Mouse (Mus musculus) MEL (cell line): ENCODE results near the gene Glra1.

Source experiments
- CHD2 ChIP-seq: IDR thresholded peaks from 2 replicates; pipeline ENCODE4 v1.6.1; 2011; ENCODE audit warnings: low read length, improper control_type of control experiment
- CTCF ChIP-seq, 3 experiments: IDR thresholded peaks in 2 of 3; conservative IDR thresholded peaks in 1 of 3; 2 replicates each; pipeline ENCODE4 v1.5.1; 2011 to 2012; ENCODE audit warnings: low read length in 3 of 3, low read depth in 2 of 3, mild to moderate bottlenecking in 2 of 3, improper control_type of control experiment in 1 of 3, inconsistent platforms in 1 of 3, mixed read lengths in 1 of 3, moderate library complexity in 1 of 3; ENCODE audit not compliant: control insufficient read depth in 1 of 3, insufficient read depth in 1 of 3, poor library complexity in 1 of 3, severe bottlenecking in 1 of 3
- GATA1 ChIP-seq: IDR thresholded peaks from 2 replicates; pipeline ENCODE4 v1.6.1; 2011; ENCODE audit warnings: low read depth, low read length, improper control_type of control experiment
- HCFC1 ChIP-seq: IDR thresholded peaks from 2 replicates; pipeline ENCODE4 v1.6.1; 2012; ENCODE audit warnings: low read depth, mild to moderate bottlenecking, inconsistent platforms, low read length, improper control_type of control experiment, moderate library complexity
- MXI1 ChIP-seq: IDR thresholded peaks from 2 replicates; pipeline ENCODE4 v1.6.1; 2011; ENCODE audit warnings: mild to moderate bottlenecking, low read depth, low read length, improper control_type of control experiment
- POLR2A ChIP-seq, 2 experiments: IDR thresholded peaks; 2 replicates each; pipeline ENCODE4 v1.6.1; 2011 to 2012; ENCODE audit warnings: low read length in 2 of 2, mild to moderate bottlenecking in 2 of 2, control low read depth in 1 of 2, improper control_type of control experiment in 1 of 2, low read depth in 1 of 2, moderate library complexity in 1 of 2; ENCODE audit not compliant: control insufficient read depth in 1 of 2, insufficient read depth in 1 of 2, poor library complexity in 1 of 2
- POLR2AphosphoS2 ChIP-seq: IDR thresholded peaks from 2 replicates; pipeline ENCODE4 v1.6.1; 2011; ENCODE audit warnings: low read length, improper control_type of control experiment
- RAD21 ChIP-seq: IDR thresholded peaks from 2 replicates; pipeline ENCODE4 v1.6.1; 2011; ENCODE audit warnings: mild to moderate bottlenecking, low read depth, low read length, improper control_type of control experiment
- SMC3 ChIP-seq: IDR thresholded peaks from 2 replicates; pipeline ENCODE4 v1.6.1; 2011; ENCODE audit warnings: low read depth, low read length, improper control_type of control experiment
- TBP ChIP-seq: IDR thresholded peaks from 2 replicates; pipeline ENCODE4 v1.8.0; 2011; ENCODE audit warnings: low read depth, low read length, improper control_type of control experiment
- TCF12 ChIP-seq: IDR thresholded peaks from 2 replicates; pipeline ENCODE4 v1.6.1; 2014; ENCODE audit warnings: low read depth, mild to moderate bottlenecking, inconsistent platforms, low read length, improper control_type of control experiment, moderate library complexity
- USF1 ChIP-seq: IDR thresholded peaks from 2 replicates; pipeline ENCODE4 v1.6.1; 2014; ENCODE audit warnings: low read depth, mild to moderate bottlenecking, inconsistent platforms, low read length, improper control_type of control experiment, moderate library complexity
- ZC3H11A ChIP-seq: IDR thresholded peaks from 2 replicates; pipeline ENCODE4 v1.6.1; 2012; ENCODE audit warnings: low read depth, mild to moderate bottlenecking, inconsistent platforms, low read length, improper control_type of control experiment
- ZNF384 ChIP-seq: IDR thresholded peaks from 2 replicates; pipeline ENCODE4 v1.6.1; 2012; ENCODE audit warnings: low read depth, mild to moderate bottlenecking, inconsistent platforms, low read length, improper control_type of control experiment

DNA sequence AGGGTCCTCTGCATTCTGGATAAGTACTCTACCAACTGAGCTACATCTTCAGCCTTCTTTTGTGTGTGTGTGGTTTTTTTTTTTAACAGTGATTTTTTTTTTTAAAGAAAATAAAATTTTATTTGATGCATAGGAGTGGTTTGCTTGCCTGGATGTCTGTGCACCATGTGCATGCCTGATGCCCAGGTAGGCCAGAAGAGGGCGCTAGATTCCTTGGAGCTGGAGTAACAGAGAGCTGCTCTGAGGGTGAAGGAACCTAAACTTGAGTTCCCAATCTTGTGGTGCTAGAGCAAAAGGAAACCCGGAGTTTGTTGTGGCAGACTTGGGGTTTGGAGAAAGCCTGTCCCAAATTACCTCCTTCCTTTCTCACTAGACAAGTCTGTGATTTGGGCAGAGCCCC lies 16.8 kb downstream of the Glra1 start:
- TF ChIP-seq POLR2A (IDR thresholded peaks at IDR 0.05; ENCODE audit: control insufficient read depth in 1 of 2, insufficient read depth in 1 of 2, low read depth in 1 of 2, low read length in 2 of 2, poor library complexity in 1 of 2): no peak
- TF ChIP-seq CTCF (IDR thresholded peaks at IDR 0.05 in 2 of 3, conservative IDR thresholded peaks at IDR 0.05 in 1 of 3; ENCODE audit: control insufficient read depth in 1 of 3, insufficient read depth in 1 of 3, low read depth in 2 of 3, low read length in 3 of 3, poor library complexity in 1 of 3, severe bottlenecking in 1 of 3): peak in 2 of 3 experiments; percentile 26 to 37; a peak in 3 of 6 replicates
- no peak for TF ChIP-seq TCF12
- no peak for TF ChIP-seq CHD2
- TF ChIP-seq USF1: no peak
- no peak for TF ChIP-seq GATA1
- TF ChIP-seq ZNF384: no peak
- no peak for TF ChIP-seq HCFC1
- TF ChIP-seq POLR2AphosphoS2: no peak
- no peak for TF ChIP-seq ZC3H11A
- TF ChIP-seq RAD21: no peak
- TF ChIP-seq MXI1: no peak
- TF ChIP-seq SMC3: no peak
- TF ChIP-seq TBP: no peak
